Mouse (Mus musculus) 416B (cell line): ENCODE results near the gene Ces2a.

ENCODE experiments used
- DNase-seq: peaks from one replicate; pipeline ENCODE4 v3.0.0; 2011; ENCODE audit warnings: low read depth

Ces2a gene

GRCm38 (mm10) chr8:104733753-104734152 lies at the start of gene Ces2a:
Gene Ces2a, plus strand, starts transcription at chr8:104734003.
- DNase-seq, result no peak

- DNase-seq, result no peak
These were observed 45.4 kb upstream of the Ces2a start for GRCm38 (mm10) chr8:104688433-104688832.

- DNase-seq, result no peak
These were observed 35.2 kb upstream of the Ces2a start for GRCm38 (mm10) chr8:104698556-104698955.

- no peak for DNase-seq
These were observed 31.9 kb upstream of the Ces2a start for GRCm38 (mm10) chr8:104701900-104702299.

- DNase-seq, result no peak
These were observed 12.6 kb upstream of the Ces2a start for GRCm38 (mm10) chr8:104721166-104721565.

- DNase-seq, result no peak
These were observed 2.4 kb upstream of the Ces2a start for GRCm38 (mm10) chr8:104731451-104731850.

GRCm38 (mm10) chr8:104731969-104732368 lies 1.8 kb upstream of the Ces2a start:
- DNase-seq, result no peak

- peak; percentile 7 for DNase-seq
These were observed 8.2 kb downstream of the Ces2a start for GRCm38 (mm10) chr8:104742039-104742438.

GRCm38 (mm10) chr8:104743410-104743809 lies 9.6 kb downstream of the Ces2a start:
- peak; percentile 8 for DNase-seq

- no peak for DNase-seq
These were observed 19.0 kb downstream of the Ces2a start for GRCm38 (mm10) chr8:104752818-104753217.

- DNase-seq, result no peak
These were observed 23.8 kb downstream of the Ces2a start for GRCm38 (mm10) chr8:104757621-104758020.

GRCm38 (mm10) chr8:104758209-104758608 lies 24.4 kb downstream of the Ces2a start:
- no peak for DNase-seq

- DNase-seq, result no peak
These were observed 27.3 kb downstream of the Ces2a start for GRCm38 (mm10) chr8:104761126-104761525.

- DNase-seq, result no peak
These were observed 32.7 kb downstream of the Ces2a start for GRCm38 (mm10) chr8:104766485-104766884.

- no peak for DNase-seq
These were observed 36.6 kb downstream of the Ces2a start for GRCm38 (mm10) chr8:104770365-104770764.

- DNase-seq, result peak; percentile 96
These were observed 53.2 kb downstream of the Ces2a start for GRCm38 (mm10) chr8:104787049-104787448.

- DNase-seq, result no peak
These were observed 55.1 kb downstream of the Ces2a start for GRCm38 (mm10) chr8:104788929-104789328.

- DNase-seq, result peak; percentile 76
These were observed 56.3 kb downstream of the Ces2a start for GRCm38 (mm10) chr8:104789886-104790680.
